ENCODE assay signal across 13 mouse cellular contexts in genomic region chr14:36919886-36920285, GRCm38 (mm10). TPM values are rescaled to one million over a fixed set of nuclear protein-coding genes. Genes with fewer than 3 reads are reported as not detected.
DNase-seq lines count a peak whose midpoint lies in the region; ATAC-seq and TF ChIP-seq lines count a peak whose summit lies in the region.
"Had no signal": no experiment of that assay in that cellular context is flagged by ENCODE, and none has a peak within 500 bp of the region (broad histone marks: within the 10 kb centered on the region; RNA-seq: fewer than 3 reads in every experiment).

No protein-coding gene starts in this region.

- ATAC-seq in hindbrain, embryonic 16.5 days = no peak
- no peak for ATAC-seq in hindbrain, embryonic 11.5 days (ENCODE audit: low FRiP score)
- ATAC-seq in limb, embryonic 14.5 days (ENCODE audit: low FRiP score, low read depth) = no peak
- ATAC-seq: liver, postnatal 0 days had no signal

- no peak for DNase-seq in gastrocnemius, adult 2 months
- no peak for DNase-seq in gastrocnemius, postnatal 10 days
- DNase-seq in hindbrain, embryonic 11.5 days (ENCODE audit: low spot score) = no peak
- peak; percentile 77 for DNase-seq in liver, adult 2 months (ENCODE audit: extremely low read depth, low read depth, low spot score)
- DNase-seq in liver = no peak
- DNase-seq in limb, embryonic 14.5 days (ENCODE audit: low spot score) = no peak
- DNase-seq in right cerebral cortex, postnatal 36 days (ENCODE audit: low spot score in 2 of 2) = no peak
- DNase-seq: thymus, postnatal 25 days had no signal

- WGBS in hindbrain, embryonic 16.5 days = 90% methylated on average over 8 of the region's 8 CpGs
- 94% methylated on average over 8 of the region's 8 CpGs for WGBS in hindbrain, embryonic 11.5 days
- 47% methylated on average over 8 of the region's 8 CpGs for WGBS in liver, adult 2 months
- 73% methylated on average over 8 of the region's 8 CpGs for WGBS in limb, embryonic 14.5 days

- no peak for TF ChIP-seq CTCF in gastrocnemius, adult 2 months (IDR thresholded peaks at IDR 0.05)
- TF ChIP-seq CTCF in liver, adult 2 months (IDR thresholded peaks at IDR 0.05; ENCODE audit: low read depth, low read length) = no peak

- H3K9ac ChIP-seq in hindbrain, embryonic 16.5 days (ENCODE audit: low read depth, low read length) = no peak overlapping the region
- H3K9ac ChIP-seq in hindbrain, embryonic 11.5 days (ENCODE audit: low read depth, low read length) = no peak overlapping the region
- no peak overlapping the region for H3K9ac ChIP-seq in liver, adult 2 months (ENCODE audit: low read depth, low read length)
- no peak overlapping the region for H3K9ac ChIP-seq in limb, embryonic 14.5 days (ENCODE audit: low read depth, low read length, severe bottlenecking)

- H3K27me3 ChIP-seq in hindbrain, embryonic 16.5 days (replicated peaks; ENCODE audit: control insufficient read depth, insufficient read depth, low read length) = no peaks in the 10 kb centered on the region
- H3K27me3 ChIP-seq in hindbrain, embryonic 11.5 days (ENCODE audit: control insufficient read depth, insufficient read depth, low read length) = no peaks in the 10 kb centered on the region
- H3K27me3 ChIP-seq in liver, adult 2 months (ENCODE audit: control insufficient read depth, insufficient read depth, low read length) = no peaks in the 10 kb centered on the region
- no peaks in the 10 kb centered on the region for H3K27me3 ChIP-seq in limb, embryonic 14.5 days (ENCODE audit: control insufficient read depth, insufficient read depth, low read length)
- H3K27me3 ChIP-seq: midbrain, embryonic 12.5 days; neural tube, embryonic 13.5 days had no signal

- H3K4me1 ChIP-seq in hindbrain, embryonic 16.5 days (ENCODE audit: control insufficient read depth, insufficient read depth, low read depth, low read length) = no peaks in the 10 kb centered on the region
- H3K4me1 ChIP-seq in hindbrain, embryonic 11.5 days (replicated peaks; ENCODE audit: control insufficient read depth, insufficient read depth, low read length) = no peaks in the 10 kb centered on the region
- H3K4me1 ChIP-seq in liver, adult 2 months (ENCODE audit: control insufficient read depth, insufficient read depth, low read length) = peaks cover 15% of the 10 kb centered on the region; the same call in 1 of the 2 replicates
- H3K4me1 ChIP-seq in limb, embryonic 14.5 days (ENCODE audit: control insufficient read depth, insufficient read depth, low read length) = peaks cover 7% of the 10 kb centered on the region
- H3K4me1 ChIP-seq: midbrain, embryonic 12.5 days; neural tube, embryonic 13.5 days had no signal

- intact Hi-C loops in gastrocnemius, adult 2 months (cut with DNase I) = loop anchor here (2.0 kb wide), 1 partner anchor 17 kb away; no protein-coding TSS in a partner anchor

- H3K4me3 ChIP-seq in gastrocnemius, adult 2 months = peak overlapping the region; percentile 88
- no peak overlapping the region for H3K4me3 ChIP-seq in hindbrain, embryonic 16.5 days (ENCODE audit: low read length)
- H3K4me3 ChIP-seq in hindbrain, embryonic 11.5 days (ENCODE audit: low read depth, low read length) = no peak overlapping the region
- no peak overlapping the region for H3K4me3 ChIP-seq in liver, adult 2 months (ENCODE audit: insufficient read depth, low read depth, low read length)
- no peak overlapping the region for H3K4me3 ChIP-seq in limb, embryonic 14.5 days (replicated peaks; ENCODE audit: low read length)
- H3K4me3 ChIP-seq: forebrain, embryonic 10.5 days; midbrain, embryonic 12.5 days; neural tube, embryonic 13.5 days had no signal

- no peaks in the 10 kb centered on the region for H3K9me3 ChIP-seq in hindbrain, embryonic 16.5 days (ENCODE audit: control insufficient read depth, low read length)
- no peaks in the 10 kb centered on the region for H3K9me3 ChIP-seq in hindbrain, embryonic 11.5 days (ENCODE audit: control insufficient read depth, low read length)
- H3K9me3 ChIP-seq in limb, embryonic 14.5 days (ENCODE audit: control insufficient read depth, low read length) = no peaks in the 10 kb centered on the region
- H3K9me3 ChIP-seq: forebrain, embryonic 10.5 days; midbrain, embryonic 12.5 days; neural tube, embryonic 13.5 days had no signal

- no peak overlapping the region for H3K4me2 ChIP-seq in hindbrain, embryonic 16.5 days (ENCODE audit: low read length)
- H3K4me2 ChIP-seq in hindbrain, embryonic 11.5 days (replicated peaks; ENCODE audit: low read depth, low read length) = no peak overlapping the region
- H3K4me2 ChIP-seq in limb, embryonic 14.5 days (replicated peaks; ENCODE audit: low read depth, low read length, severe bottlenecking) = peak overlapping the region; percentile 41; the same call in 1 of the 2 replicates
- H3K4me2 ChIP-seq: midbrain, embryonic 12.5 days had no signal

- peaks cover 8% of the 10 kb centered on the region; the same call in 1 of the 2 replicates for H3K79me2 ChIP-seq in liver, adult 2 months (ENCODE audit: control insufficient read depth, insufficient read depth, low read length)

- peak overlapping the region; percentile 99 for H3K27ac ChIP-seq in gastrocnemius, adult 2 months
- H3K27ac ChIP-seq in hindbrain, embryonic 16.5 days (ENCODE audit: low read depth, low read length) = peak overlapping the region; percentile 56; the same call in 1 of the 2 replicates
- H3K27ac ChIP-seq in hindbrain, embryonic 11.5 days (ENCODE audit: low read depth, low read length) = no peak overlapping the region
- peak overlapping the region; percentile 3; the same call in 1 of the 2 replicates for H3K27ac ChIP-seq in liver, adult 2 months (replicated peaks; ENCODE audit: insufficient read depth, low read depth, low read length)
- peak overlapping the region; percentile 89 for H3K27ac ChIP-seq in limb, embryonic 14.5 days (replicated peaks; ENCODE audit: low read depth, low read length)

- TF ChIP-seq POLR2A in liver, adult 2 months (IDR thresholded peaks at IDR 0.05; ENCODE audit: extremely low read depth, insufficient read depth, low read length) = no peak
- no peak for TF ChIP-seq POLR2A in limb, embryonic 14.5 days (IDR thresholded peaks at IDR 0.05; ENCODE audit: borderline replicate concordance, extremely low read depth, insufficient read depth, insufficient read length)

- 0 out of 2 replicates have a peak, but pooled peaks cover 5% of the 10 kb centered on the region for H3K36me3 ChIP-seq in hindbrain, embryonic 16.5 days (ENCODE audit: control insufficient read depth, insufficient read depth, low read length)
- no peaks in the 10 kb centered on the region for H3K36me3 ChIP-seq in hindbrain, embryonic 11.5 days (ENCODE audit: control insufficient read depth, insufficient read depth, low read length)
- peaks cover 21% of the 10 kb centered on the region for H3K36me3 ChIP-seq in liver, adult 2 months (ENCODE audit: control insufficient read depth, insufficient read depth, low read length)
- H3K36me3 ChIP-seq in limb, embryonic 14.5 days (ENCODE audit: control insufficient read depth, insufficient read depth, low read length) = peaks cover 17% of the 10 kb centered on the region

RNA-seq across cellular contexts. Expression of gene Ccser2, which starts 48.7 kb away (rescaled TPM):
- 10 to 100 TPM; 57.2 to 63.8 TPM for total RNA-seq in gastrocnemius, adult 2 months (2021)
- total RNA-seq in gastrocnemius, postnatal 10 days (2021) = 10 to 100 TPM; 62.3 to 66.3 TPM
- polyA plus RNA-seq in hindbrain, embryonic 16.5 days (2015; fragmentation: Nextera tagmentation; extraction: Ambion mirVana) = 104 and 108 TPM in 2 replicates
- polyA plus RNA-seq in hindbrain, embryonic 11.5 days (2014; fragmentation: Nextera tagmentation; extraction: Ambion mirVana) = 47.1 and 50.2 TPM in 2 replicates
- 19.1 and 21.1 TPM in 2 replicates for total RNA-seq in liver, adult 2 months (2014; rRNA removed)
- 6.3 and 7.4 TPM in 2 replicates for polyA plus RNA-seq in liver, adult 2 months (2012; rRNA removed)
- 19.2 and 20.2 TPM in 2 replicates for polyA plus RNA-seq in limb, embryonic 14.5 days (2012; rRNA removed)
- polyA plus RNA-seq in limb, embryonic 14.5 days (2014; fragmentation: Nextera tagmentation; extraction: Ambion mirVana) = 44.3 and 47.3 TPM in 2 replicates
